Mouse (Mus musculus): Measurements from ENCODE around the gene Cmtm7. TPM values are rescaled to one million over a fixed set of nuclear protein-coding genes. Genes with fewer than 3 reads are reported as not detected.

Cmtm7 gene
- polyA plus RNA-seq, 1 experiment, result 95.8 TPM

GRCm38 (mm10) chr9:114816121-114816520 lies 34.5 kb upstream of the Cmtm7 start:
- Histone ChIP-seq H3K4me1 (ENCODE audit: control insufficient read depth, insufficient read depth, low read length) (peaks cover 2% of the 10 kb centered on the region; the same call in 1 of the 2 replicates), H3K4me3 (ENCODE audit: insufficient read depth, low read length) (no peak overlapping the region), H3K27ac (ENCODE audit: insufficient read depth, low read length) (no peak overlapping the region)
- TF ChIP-seq CTCF (IDR thresholded peaks at IDR 0.05; ENCODE audit: borderline replicate concordance, insufficient read depth, low read length), result no peak

DNA sequence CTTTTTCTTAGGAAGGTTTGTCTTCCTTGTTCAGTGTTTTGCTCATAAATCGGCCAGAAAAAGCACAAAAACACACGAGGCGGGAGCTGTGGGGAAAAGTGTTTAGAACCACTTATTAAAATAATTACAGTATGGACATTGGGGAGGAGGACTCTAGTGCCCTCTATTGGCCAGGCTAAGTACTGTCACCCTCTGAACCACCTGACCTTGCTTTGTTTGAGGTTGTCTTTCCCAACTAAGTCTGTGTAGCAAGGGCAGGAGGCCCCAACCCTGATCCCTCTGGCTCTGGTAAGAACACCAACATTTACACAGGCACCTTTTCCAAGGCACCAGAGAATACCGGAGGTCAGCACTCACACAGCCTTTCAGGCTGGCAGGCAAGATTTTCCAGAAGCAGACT lies 33.7 kb upstream of the Cmtm7 start:
- H3K27ac ChIP-seq (ENCODE audit: insufficient read depth, low read length), result no peak overlapping the region
- H3K4me1 ChIP-seq (ENCODE audit: control insufficient read depth, insufficient read depth, low read length), result peaks cover 2% of the 10 kb centered on the region; the same call in 1 of the 2 replicates
- H3K4me3 ChIP-seq (ENCODE audit: insufficient read depth, low read length), result no peak overlapping the region
- no peak for TF ChIP-seq POLR2A (IDR thresholded peaks at IDR 0.05; ENCODE audit: low read depth, low read length)
- peak; percentile 25; the same call in 1 of the 2 replicates for TF ChIP-seq CTCF (IDR thresholded peaks at IDR 0.05; ENCODE audit: borderline replicate concordance, insufficient read depth, low read length)

DNA sequence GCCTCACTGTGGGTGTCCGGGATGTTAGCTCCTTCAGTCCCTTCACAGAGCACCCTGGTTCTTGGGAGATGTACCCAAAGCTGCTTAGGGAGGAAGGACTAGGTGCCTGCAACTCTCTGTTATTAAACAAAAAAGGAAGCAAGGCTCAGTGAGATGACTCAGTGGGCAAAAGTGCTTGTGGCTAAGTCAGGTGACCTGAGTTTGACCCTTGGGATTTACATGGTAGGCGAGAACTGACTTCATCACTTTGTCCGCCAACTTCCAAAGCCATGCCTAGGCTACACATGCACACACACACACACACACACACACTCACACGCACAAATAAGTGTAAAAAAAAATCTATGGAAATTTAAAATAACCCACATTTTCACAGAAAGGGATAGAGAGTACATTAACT lies 30.3 kb upstream of the Cmtm7 start:
- Histone ChIP-seq H3K4me1 (ENCODE audit: control insufficient read depth, insufficient read depth, low read length) (peaks cover 2% of the 10 kb centered on the region; the same call in 1 of the 2 replicates), H3K4me3 (ENCODE audit: insufficient read depth, low read length) (no peak overlapping the region), H3K27ac (ENCODE audit: insufficient read depth, low read length) (no peak overlapping the region)
- no peak for TF ChIP-seq CTCF (IDR thresholded peaks at IDR 0.05; ENCODE audit: borderline replicate concordance, insufficient read depth, low read length)
- no peak for TF ChIP-seq POLR2A (IDR thresholded peaks at IDR 0.05; ENCODE audit: low read depth, low read length)

DNA sequence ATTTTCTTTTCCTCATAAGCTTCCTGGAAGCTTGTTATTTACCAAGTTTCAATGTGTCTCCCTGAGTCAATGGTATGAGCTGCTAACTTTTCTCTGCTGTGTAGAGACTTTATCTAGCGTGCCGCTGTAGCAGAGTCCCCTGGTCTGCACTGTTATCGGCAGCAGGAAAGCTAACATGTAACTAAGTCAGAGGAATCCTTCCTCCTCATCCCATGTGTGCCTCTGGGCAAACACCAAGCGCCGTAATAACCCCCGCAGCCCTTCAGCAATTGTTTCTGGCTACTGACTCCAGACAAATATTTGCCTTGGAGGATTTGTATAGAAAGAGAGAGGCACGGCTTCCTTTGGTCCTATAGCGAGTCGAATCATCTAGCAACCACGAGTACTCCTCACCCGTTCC lies 29.2 kb upstream of the Cmtm7 start:
- TF ChIP-seq POLR2A (IDR thresholded peaks at IDR 0.05; ENCODE audit: low read depth, low read length) (no peak), CTCF (IDR thresholded peaks at IDR 0.05; ENCODE audit: borderline replicate concordance, insufficient read depth, low read length) (no peak)
- Histone ChIP-seq H3K4me1 (ENCODE audit: control insufficient read depth, insufficient read depth, low read length) (peaks cover 2% of the 10 kb centered on the region; the same call in 1 of the 2 replicates), H3K4me3 (ENCODE audit: insufficient read depth, low read length) (no peak overlapping the region), H3K27ac (ENCODE audit: insufficient read depth, low read length) (no peak overlapping the region)

- H3K4me3 ChIP-seq (ENCODE audit: insufficient read depth, low read length), result no peak overlapping the region
- no peak for TF ChIP-seq POLR2A (IDR thresholded peaks at IDR 0.05; ENCODE audit: low read depth, low read length)
- no peak for TF ChIP-seq CTCF (IDR thresholded peaks at IDR 0.05; ENCODE audit: borderline replicate concordance, insufficient read depth, low read length)
- H3K4me1 ChIP-seq (ENCODE audit: control insufficient read depth, insufficient read depth, low read length), result peaks cover 8% of the 10 kb centered on the region
- H3K27ac ChIP-seq (ENCODE audit: insufficient read depth, low read length), result no peak overlapping the region
Measured at GRCm38 (mm10) chr9:114808671-114809070, 27.0 kb upstream of the Cmtm7 start.

DNA sequence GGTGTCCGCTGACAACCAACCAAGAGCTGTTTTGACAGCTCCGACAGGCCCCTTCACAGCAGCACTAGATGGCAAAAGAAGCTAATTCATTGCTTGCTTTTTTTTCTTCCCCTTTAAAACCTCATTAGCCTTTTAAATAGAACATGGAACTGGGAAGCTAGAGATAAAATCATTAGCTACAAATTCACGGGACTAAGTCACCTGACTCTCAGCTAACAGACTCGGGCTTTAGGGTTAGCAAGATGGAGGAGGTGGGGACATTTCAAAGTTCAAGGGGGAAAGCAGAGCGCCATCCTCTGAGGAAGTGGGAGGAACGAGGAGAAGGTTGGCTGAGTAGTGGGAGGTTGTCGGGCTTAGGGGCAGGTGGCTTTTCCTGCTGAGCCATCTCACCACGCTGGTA lies 25.6 kb upstream of the Cmtm7 start:
- H3K4me1 ChIP-seq (ENCODE audit: control insufficient read depth, insufficient read depth, low read length), result peaks cover 8% of the 10 kb centered on the region
- no peak overlapping the region for H3K27ac ChIP-seq (ENCODE audit: insufficient read depth, low read length)
- TF ChIP-seq POLR2A (IDR thresholded peaks at IDR 0.05; ENCODE audit: low read depth, low read length), result no peak
- no peak for TF ChIP-seq CTCF (IDR thresholded peaks at IDR 0.05; ENCODE audit: borderline replicate concordance, insufficient read depth, low read length)
- no peak overlapping the region for H3K4me3 ChIP-seq (ENCODE audit: insufficient read depth, low read length)

GRCm38 (mm10) chr9:114805151-114805671 lies 23.6 kb upstream of the Cmtm7 start:
- H3K27ac ChIP-seq (ENCODE audit: insufficient read depth, low read length), result no peak overlapping the region

GRCm38 (mm10) chr9:114802191-114802590 lies 20.5 kb upstream of the Cmtm7 start:
- no peak overlapping the region for H3K4me3 ChIP-seq (ENCODE audit: insufficient read depth, low read length)
- H3K27ac ChIP-seq (ENCODE audit: insufficient read depth, low read length), result no peak overlapping the region
- peaks cover 5% of the 10 kb centered on the region; the same call in 1 of the 2 replicates for H3K4me1 ChIP-seq (ENCODE audit: control insufficient read depth, insufficient read depth, low read length)
- TF ChIP-seq CTCF (IDR thresholded peaks at IDR 0.05; ENCODE audit: borderline replicate concordance, insufficient read depth, low read length) (no peak), POLR2A (IDR thresholded peaks at IDR 0.05; ENCODE audit: low read depth, low read length) (no peak)

More at GRCm38 (mm10) chr9:114805151-114805671, 23.6 kb upstream of the Cmtm7 start:
- TF ChIP-seq POLR2A (IDR thresholded peaks at IDR 0.05; ENCODE audit: low read depth, low read length), result no peak
- no peak for TF ChIP-seq CTCF (IDR thresholded peaks at IDR 0.05; ENCODE audit: borderline replicate concordance, insufficient read depth, low read length)
- peaks cover 5% of the 10 kb centered on the region; the same call in 1 of the 2 replicates for H3K4me1 ChIP-seq (ENCODE audit: control insufficient read depth, insufficient read depth, low read length)
- no peak overlapping the region for H3K4me3 ChIP-seq (ENCODE audit: insufficient read depth, low read length)

GRCm38 (mm10) chr9:114801301-114801700 lies 19.6 kb upstream of the Cmtm7 start:
- no peak for TF ChIP-seq CTCF (IDR thresholded peaks at IDR 0.05; ENCODE audit: borderline replicate concordance, insufficient read depth, low read length)
- no peak for TF ChIP-seq POLR2A (IDR thresholded peaks at IDR 0.05; ENCODE audit: low read depth, low read length)
- peaks cover 5% of the 10 kb centered on the region; the same call in 1 of the 2 replicates for H3K4me1 ChIP-seq (ENCODE audit: control insufficient read depth, insufficient read depth, low read length)
- H3K27ac ChIP-seq (ENCODE audit: insufficient read depth, low read length), result no peak overlapping the region
- no peak overlapping the region for H3K4me3 ChIP-seq (ENCODE audit: insufficient read depth, low read length)

- Histone ChIP-seq H3K4me1 (ENCODE audit: control insufficient read depth, insufficient read depth, low read length) (0 out of 2 replicates have a peak, but pooled peaks cover under 1% of the 10 kb centered on the region), H3K27ac (ENCODE audit: insufficient read depth, low read length) (no peak overlapping the region), H3K4me3 (ENCODE audit: insufficient read depth, low read length) (no peak overlapping the region)
- TF ChIP-seq CTCF (IDR thresholded peaks at IDR 0.05; ENCODE audit: borderline replicate concordance, insufficient read depth, low read length) (no peak), POLR2A (IDR thresholded peaks at IDR 0.05; ENCODE audit: low read depth, low read length) (no peak)
Measured at GRCm38 (mm10) chr9:114799498-114800107, 17.9 kb upstream of the Cmtm7 start.
